Mouse (Mus musculus): ENCODE data around the gene Rnf214.

DNA sequence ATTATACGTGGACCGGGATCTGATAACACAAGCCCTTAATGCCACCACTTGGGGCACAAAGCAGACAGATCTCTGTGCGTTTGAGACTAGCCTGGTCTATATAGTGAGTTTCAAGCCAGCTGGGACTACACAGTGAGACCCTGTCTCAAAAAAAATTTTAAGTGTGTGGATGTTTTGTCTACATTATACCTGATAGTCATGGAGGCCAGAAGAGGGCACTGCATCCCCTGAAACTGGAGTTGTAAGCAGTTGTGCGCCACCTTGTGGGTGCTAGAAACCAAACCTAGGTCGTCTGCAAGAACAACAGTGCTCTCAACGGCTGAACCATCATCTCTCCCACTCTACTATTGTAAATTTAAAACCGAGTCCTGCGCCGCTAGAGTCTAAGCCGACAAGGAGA lies 77.6 kb downstream of the Rnf214 start:
- no peak; the same call in 1 of the 2 replicates for TF ChIP-seq GATA1 (IDR thresholded peaks at IDR 0.05; ENCODE audit: low read length)
- TF ChIP-seq TAL1 (IDR thresholded peaks at IDR 0.05; ENCODE audit: low read length) = no peak
